Mouse (Mus musculus): ENCODE data around the gene Arhgap15. TPM values are rescaled to one million over a fixed set of nuclear protein-coding genes. Genes with fewer than 3 reads are reported as not detected.

The Arhgap15 gene
- polyA plus RNA-seq, 1 experiment from 2014 or later = 0.35 TPM

DNA sequence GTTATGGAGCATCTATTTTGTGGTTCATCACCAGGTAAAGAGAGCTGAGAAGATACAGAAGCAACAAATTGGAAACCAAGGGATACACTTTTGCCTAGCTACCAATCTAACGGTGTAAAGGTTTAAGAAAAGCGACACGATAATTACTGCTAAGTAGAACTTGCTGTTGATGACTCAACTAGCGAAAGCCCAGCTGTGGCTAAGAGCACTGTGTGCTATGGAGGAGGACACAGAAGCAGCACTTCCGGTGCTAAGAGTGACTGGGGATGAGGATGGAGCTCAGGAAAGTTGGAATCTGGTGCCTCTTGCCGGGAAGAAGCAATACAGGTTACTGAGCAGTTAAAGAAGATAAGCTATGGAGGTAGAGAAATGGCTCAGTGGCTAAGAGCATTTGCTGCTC lies 589.8 kb downstream of the Arhgap15 start:
- Histone ChIP-seq H3K9ac (replicated peaks; ENCODE audit: low read length) (no peak overlapping the region), H3K4me3 (ENCODE audit: low read depth, low read length) (no peak overlapping the region), H3K27me3 (ENCODE audit: control insufficient read depth, insufficient read depth, low read length) (no peaks in the 10 kb centered on the region), H3K36me3 (replicated peaks; ENCODE audit: control insufficient read depth, insufficient read depth, low read depth, low read length) (no peaks in the 10 kb centered on the region), H3K4me1 (ENCODE audit: control insufficient read depth, insufficient read depth, low read length) (no peaks in the 10 kb centered on the region), H3K9me3 (replicated peaks; ENCODE audit: control insufficient read depth, low read length) (no peaks in the 10 kb centered on the region), H3K27ac (replicated peaks; ENCODE audit: low read depth, low read length) (no peak overlapping the region), H3K4me2 (ENCODE audit: low read depth, low read length) (no peak overlapping the region)
- WGBS = 88% methylated on average over 6 of the region's 6 CpGs
- ATAC-seq (replicated peaks; ENCODE audit: insufficient number of reproducible peaks, low FRiP score, low TSS enrichment, low read depth) (no peak), DNase-seq (ENCODE audit: low spot score) (no peak)

GRCm38 (mm10) chr2:44341091-44341571 lies 592.5 kb downstream of the Arhgap15 start:
- WGBS = 53% methylated on average over 10 of the region's 10 CpGs
- Histone ChIP-seq H3K36me3 (replicated peaks; ENCODE audit: control insufficient read depth, insufficient read depth, low read depth, low read length) (no peaks in the 10 kb centered on the region), H3K4me1 (ENCODE audit: control insufficient read depth, insufficient read depth, low read length) (no peaks in the 10 kb centered on the region), H3K4me3 (ENCODE audit: low read depth, low read length) (no peak overlapping the region), H3K27ac (replicated peaks; ENCODE audit: low read depth, low read length) (no peak overlapping the region), H3K9ac (replicated peaks; ENCODE audit: low read length) (no peak overlapping the region), H3K9me3 (replicated peaks; ENCODE audit: control insufficient read depth, low read length) (no peaks in the 10 kb centered on the region), H3K27me3 (ENCODE audit: control insufficient read depth, insufficient read depth, low read length) (no peaks in the 10 kb centered on the region), H3K4me2 (ENCODE audit: low read depth, low read length) (no peak overlapping the region)
- ATAC-seq (replicated peaks; ENCODE audit: insufficient number of reproducible peaks, low FRiP score, low TSS enrichment, low read depth) (0 out of 2 replicates have a peak, but pooled peaks have one; percentile 14), DNase-seq (ENCODE audit: low spot score) (peak; percentile 49)

DNA sequence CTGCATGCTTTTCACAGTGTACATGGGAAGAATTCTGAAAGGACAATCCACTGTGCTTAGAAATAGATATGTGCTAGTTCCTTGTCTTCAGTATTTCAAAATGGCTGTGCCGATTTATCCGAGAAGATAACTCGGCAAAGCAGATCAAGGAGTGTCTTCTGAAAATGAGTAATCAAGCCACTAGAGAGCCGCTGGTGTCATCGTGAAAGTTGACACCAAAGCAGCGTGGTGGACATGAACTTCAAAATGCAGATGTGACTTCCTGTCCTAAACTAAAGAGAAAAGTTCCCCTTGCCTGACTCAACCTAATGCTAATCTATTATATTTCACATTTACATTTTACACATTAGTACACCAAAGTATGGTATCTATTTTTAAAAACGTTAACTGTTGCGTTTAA lies 596.2 kb downstream of the Arhgap15 start:
- 89% methylated on average over 8 of the region's 8 CpGs for WGBS
- no peak overlapping the region for H3K9ac ChIP-seq (replicated peaks; ENCODE audit: low read length)

DNA sequence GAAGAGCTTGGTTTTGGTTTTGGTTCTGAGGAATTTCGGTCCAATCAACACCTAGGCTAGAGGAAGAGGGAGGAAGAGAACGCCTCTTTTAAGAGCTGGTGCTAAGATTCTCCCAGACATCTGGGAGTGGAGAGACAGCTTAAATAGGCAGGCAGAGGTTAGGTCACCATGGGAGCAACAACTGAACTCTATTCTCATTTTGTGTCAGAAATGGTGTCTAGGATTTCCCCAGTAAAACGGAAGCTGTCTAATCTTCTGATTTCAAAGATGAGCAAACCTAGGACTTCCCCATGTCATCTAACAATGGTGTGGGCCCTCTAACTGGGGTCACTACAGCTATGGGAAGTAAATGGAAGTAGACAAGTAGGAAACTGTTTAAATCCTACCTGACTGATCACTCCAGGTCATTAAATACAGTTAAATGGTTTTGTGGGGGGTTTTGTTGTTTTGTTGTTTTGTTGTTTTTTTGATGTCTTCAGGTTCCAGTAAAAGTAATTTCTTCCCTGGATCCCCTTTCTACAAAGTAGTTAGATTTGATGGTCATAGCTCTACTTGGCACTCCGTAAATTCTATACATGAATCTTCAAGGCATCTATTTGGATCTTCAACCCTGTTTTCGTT lies 596.8 kb downstream of the Arhgap15 start:
- H3K27ac ChIP-seq (replicated peaks; ENCODE audit: low read depth, low read length) = no peak overlapping the region
- no peaks in the 10 kb centered on the region for H3K36me3 ChIP-seq (replicated peaks; ENCODE audit: control insufficient read depth, insufficient read depth, low read depth, low read length)
- H3K4me3 ChIP-seq (ENCODE audit: low read depth, low read length) = no peak overlapping the region
- H3K9me3 ChIP-seq (replicated peaks; ENCODE audit: control insufficient read depth, low read length) = no peaks in the 10 kb centered on the region
- no peak overlapping the region for H3K9ac ChIP-seq (replicated peaks; ENCODE audit: low read length)
- H3K4me1 ChIP-seq (ENCODE audit: control insufficient read depth, insufficient read depth, low read length) = 0 out of 2 replicates have a peak, but pooled peaks cover 2% of the 10 kb centered on the region
- WGBS = 89% methylated on average over 5 of the region's 5 CpGs
- no peak overlapping the region for H3K4me2 ChIP-seq (ENCODE audit: low read depth, low read length)
- no peak for DNase-seq (ENCODE audit: low spot score)
- no peaks in the 10 kb centered on the region for H3K27me3 ChIP-seq (ENCODE audit: control insufficient read depth, insufficient read depth, low read length)
- no peak for ATAC-seq (replicated peaks; ENCODE audit: insufficient number of reproducible peaks, low FRiP score, low TSS enrichment, low read depth)

More for the DNA sequence above, 596.2 kb downstream of the Arhgap15 start:
- H3K4me2 ChIP-seq (ENCODE audit: low read depth, low read length) = no peak overlapping the region
- H3K27ac ChIP-seq (replicated peaks; ENCODE audit: low read depth, low read length) = no peak overlapping the region
- H3K9me3 ChIP-seq (replicated peaks; ENCODE audit: control insufficient read depth, low read length) = no peaks in the 10 kb centered on the region
- no peak for ATAC-seq (replicated peaks; ENCODE audit: insufficient number of reproducible peaks, low FRiP score, low TSS enrichment, low read depth)
- H3K4me3 ChIP-seq (ENCODE audit: low read depth, low read length) = no peak overlapping the region
- H3K27me3 ChIP-seq (ENCODE audit: control insufficient read depth, insufficient read depth, low read length) = no peaks in the 10 kb centered on the region
- H3K36me3 ChIP-seq (replicated peaks; ENCODE audit: control insufficient read depth, insufficient read depth, low read depth, low read length) = no peaks in the 10 kb centered on the region
- no peak for DNase-seq (ENCODE audit: low spot score)
- H3K4me1 ChIP-seq (ENCODE audit: control insufficient read depth, insufficient read depth, low read length) = no peaks in the 10 kb centered on the region

DNA sequence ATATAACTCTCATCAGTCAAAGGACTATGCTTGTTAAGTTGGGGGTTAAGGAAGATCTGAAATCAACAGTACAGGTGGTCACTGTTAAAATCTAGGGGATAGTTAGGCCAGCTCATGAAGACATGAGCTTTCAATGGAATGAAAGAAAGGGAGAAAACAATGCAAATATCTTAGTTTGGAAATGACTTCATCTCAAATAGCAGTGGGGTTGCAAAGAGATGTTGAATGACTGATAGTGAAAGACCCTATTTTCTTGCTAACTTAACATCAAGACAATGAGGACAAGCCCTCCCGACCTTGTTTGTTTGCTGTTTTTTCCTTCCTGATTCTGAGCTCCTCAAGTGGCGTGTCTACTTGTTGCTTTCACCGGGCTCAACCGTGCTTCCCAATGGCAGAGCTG lies 597.6 kb downstream of the Arhgap15 start:
- WGBS = 89% methylated on average over 4 of the region's 4 CpGs
- ATAC-seq (replicated peaks; ENCODE audit: insufficient number of reproducible peaks, low FRiP score, low TSS enrichment, low read depth) = no peak
- Histone ChIP-seq H3K4me2 (ENCODE audit: low read depth, low read length) (no peak overlapping the region), H3K9ac (replicated peaks; ENCODE audit: low read length) (no peak overlapping the region), H3K4me3 (ENCODE audit: low read depth, low read length) (no peak overlapping the region), H3K27me3 (ENCODE audit: control insufficient read depth, insufficient read depth, low read length) (no peaks in the 10 kb centered on the region), H3K4me1 (ENCODE audit: control insufficient read depth, insufficient read depth, low read length) (0 out of 2 replicates have a peak, but pooled peaks cover 3% of the 10 kb centered on the region), H3K9me3 (replicated peaks; ENCODE audit: control insufficient read depth, low read length) (no peaks in the 10 kb centered on the region), H3K36me3 (replicated peaks; ENCODE audit: control insufficient read depth, insufficient read depth, low read depth, low read length) (no peaks in the 10 kb centered on the region), H3K27ac (replicated peaks; ENCODE audit: low read depth, low read length) (no peak overlapping the region)
- no peak for DNase-seq (ENCODE audit: low spot score)

DNA sequence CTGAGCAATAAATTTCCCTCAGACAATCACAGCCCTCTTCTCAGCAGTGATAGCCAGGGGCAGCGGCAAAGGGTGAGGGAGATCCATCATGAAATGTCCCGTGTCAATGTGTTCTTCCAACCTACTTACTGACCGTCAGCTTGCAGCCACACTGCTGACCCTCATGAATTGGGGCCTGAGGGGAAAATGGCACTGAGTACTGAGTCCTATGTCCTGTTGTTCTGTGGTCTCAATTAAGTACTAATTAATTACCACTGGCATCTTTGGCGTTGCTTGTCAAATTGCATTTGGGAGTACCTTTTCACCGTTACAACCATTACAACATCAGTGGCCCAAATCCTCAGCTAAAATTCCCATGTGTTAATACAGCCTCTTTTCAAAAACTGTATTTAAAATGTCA lies 599.2 kb downstream of the Arhgap15 start:
- H3K4me1 ChIP-seq (ENCODE audit: control insufficient read depth, insufficient read depth, low read length) = 0 out of 2 replicates have a peak, but pooled peaks cover 3% of the 10 kb centered on the region
- ATAC-seq (replicated peaks; ENCODE audit: insufficient number of reproducible peaks, low FRiP score, low TSS enrichment, low read depth) (no peak), DNase-seq (ENCODE audit: low spot score) (no peak)
- H3K27me3 ChIP-seq (ENCODE audit: control insufficient read depth, insufficient read depth, low read length) = no peaks in the 10 kb centered on the region
- H3K4me2 ChIP-seq (ENCODE audit: low read depth, low read length) = no peak overlapping the region
- H3K9ac ChIP-seq (replicated peaks; ENCODE audit: low read length) = no peak overlapping the region
- no peak overlapping the region for H3K4me3 ChIP-seq (ENCODE audit: low read depth, low read length)
- no peaks in the 10 kb centered on the region for H3K36me3 ChIP-seq (replicated peaks; ENCODE audit: control insufficient read depth, insufficient read depth, low read depth, low read length)
- WGBS = 59% methylated on average over 5 of the region's 5 CpGs
- H3K27ac ChIP-seq (replicated peaks; ENCODE audit: low read depth, low read length) = no peak overlapping the region
- no peaks in the 10 kb centered on the region for H3K9me3 ChIP-seq (replicated peaks; ENCODE audit: control insufficient read depth, low read length)

- 67% methylated on average over 2 of the region's 2 CpGs for WGBS
- Histone ChIP-seq H3K4me3 (ENCODE audit: low read depth, low read length) (no peak overlapping the region), H3K9me3 (replicated peaks; ENCODE audit: control insufficient read depth, low read length) (no peaks in the 10 kb centered on the region), H3K27ac (replicated peaks; ENCODE audit: low read depth, low read length) (no peak overlapping the region), H3K4me1 (ENCODE audit: control insufficient read depth, insufficient read depth, low read length) (0 out of 2 replicates have a peak, but pooled peaks cover 3% of the 10 kb centered on the region), H3K4me2 (ENCODE audit: low read depth, low read length) (no peak overlapping the region), H3K36me3 (replicated peaks; ENCODE audit: control insufficient read depth, insufficient read depth, low read depth, low read length) (no peaks in the 10 kb centered on the region), H3K9ac (replicated peaks; ENCODE audit: low read length) (no peak overlapping the region), H3K27me3 (ENCODE audit: control insufficient read depth, insufficient read depth, low read length) (no peaks in the 10 kb centered on the region)
- DNase-seq (ENCODE audit: low spot score) (no peak), ATAC-seq (replicated peaks; ENCODE audit: insufficient number of reproducible peaks, low FRiP score, low TSS enrichment, low read depth) (no peak)
Observed at GRCm38 (mm10) chr2:44349101-44349500, 600.5 kb downstream of the Arhgap15 start.

DNA sequence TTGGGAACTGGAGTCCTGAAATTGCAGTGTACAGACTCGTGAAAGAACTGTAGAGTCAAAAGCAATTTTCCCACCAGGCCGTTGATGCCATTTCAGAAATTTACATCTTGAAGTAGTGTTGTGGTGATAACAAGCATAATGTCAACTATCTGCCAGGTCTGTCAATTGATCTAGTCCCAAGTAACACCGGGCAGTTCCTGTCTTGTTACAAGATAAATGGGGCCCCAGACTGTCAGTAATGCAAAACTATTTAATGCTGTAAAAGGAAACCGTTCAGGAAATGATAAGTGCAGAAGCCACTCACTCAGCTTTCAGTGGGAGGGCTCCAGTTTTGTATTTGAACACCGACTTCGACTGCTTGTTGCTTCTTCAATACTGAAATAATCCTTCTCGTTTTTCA lies 604.3 kb downstream of the Arhgap15 start:
- 0 out of 2 replicates have a peak, but pooled peaks cover 3% of the 10 kb centered on the region for H3K4me1 ChIP-seq (ENCODE audit: control insufficient read depth, insufficient read depth, low read length)
- no peak for DNase-seq (ENCODE audit: low spot score)
- 61% methylated on average over 7 of the region's 7 CpGs for WGBS

More for the DNA sequence above, 604.3 kb downstream of the Arhgap15 start:
- no peak overlapping the region for H3K4me2 ChIP-seq (ENCODE audit: low read depth, low read length)
- H3K9ac ChIP-seq (replicated peaks; ENCODE audit: low read length) = no peak overlapping the region
- no peaks in the 10 kb centered on the region for H3K27me3 ChIP-seq (ENCODE audit: control insufficient read depth, insufficient read depth, low read length)
- no peak for ATAC-seq (replicated peaks; ENCODE audit: insufficient number of reproducible peaks, low FRiP score, low TSS enrichment, low read depth)
- H3K4me3 ChIP-seq (ENCODE audit: low read depth, low read length) = no peak overlapping the region
- H3K27ac ChIP-seq (replicated peaks; ENCODE audit: low read depth, low read length) = no peak overlapping the region
- no peaks in the 10 kb centered on the region for H3K36me3 ChIP-seq (replicated peaks; ENCODE audit: control insufficient read depth, insufficient read depth, low read depth, low read length)
- H3K9me3 ChIP-seq (replicated peaks; ENCODE audit: control insufficient read depth, low read length) = no peaks in the 10 kb centered on the region
